Mouse (Mus musculus) cerebellum, adult 2 months (tissue): Measurements from ENCODE around the gene Phf11d. TPM values are rescaled to one million over a fixed set of nuclear protein-coding genes. Genes with fewer than 3 reads are reported as not detected.
A peak's percentile ranks its signal among the peaks of the same experiment; 100 is the strongest.
"Not testable (repeated sequence)": the region's sequence is repeated elsewhere in the genome, so short reads cannot be mapped to it uniquely, and the experiment has no call there.

Experiments used
- DNase-seq, 2 experiments: peaks; one replicate each; pipeline ENCODE4 v3.0.0; 2021
- H3K27ac ChIP-seq: fragments of 200-500 bp; 2 replicates; pipeline ENCODE4 v1.5.1; 2012; ENCODE audit warnings: low read length, control low read depth, inconsistent platforms; ENCODE audit not compliant: insufficient read depth
- H3K27me3 ChIP-seq: fragments of 200-500 bp; 2 replicates; pipeline ENCODE4 v1.6.1; 2012; ENCODE audit warnings: inconsistent platforms, mild to moderate bottlenecking, low read length, moderate library complexity; ENCODE audit not compliant: control insufficient read depth, insufficient read depth
- H3K4me1 ChIP-seq: fragments of 200-500 bp; 2 replicates; pipeline ENCODE4 v1.6.1; 2011; ENCODE audit warnings: low read length; ENCODE audit not compliant: control insufficient read depth, insufficient read depth
- H3K4me3 ChIP-seq: fragments of 200-500 bp; replicated peaks from 2 replicates; pipeline ENCODE3; 2011; ENCODE audit warnings: mild to moderate bottlenecking, low read depth, low read length, control low read depth; ENCODE audit not compliant: insufficient read depth
- CTCF ChIP-seq: fragments of 200-500 bp; IDR thresholded peaks from 2 replicates; pipeline ENCODE4 v1.5.1; 2011; ENCODE audit warnings: low read depth, mild to moderate bottlenecking, control low read depth, low read length, moderate library complexity, borderline replicate concordance; ENCODE audit not compliant: insufficient read depth
- POLR2A ChIP-seq: fragments of 200-500 bp; IDR thresholded peaks from 2 replicates; pipeline ENCODE4 v1.6.1; 2011; ENCODE audit warnings: low read length, control low read depth, borderline replicate concordance; ENCODE audit not compliant: insufficient read depth
- WGBS: fragments of 180-500 bp; shearing (Covaris S2); methylation state at CpG from one replicate; pipeline ENCODE4 v1.1.7; 2018; 5-methylcytosine and 5-hydroxymethylcytosine counted together
- polyA plus RNA-seq: library from polyadenylated mRNA; depleted of rRNA; stranded (reverse); fragments of >200 nt; gene quantifications from 2 replicates; pipeline ENCODE4 v1.2.3, GENCODE M21; 2012; rRNA removed

Phf11d gene
- polyA plus RNA-seq, 1 experiment: 0.95 TPM

DNA sequence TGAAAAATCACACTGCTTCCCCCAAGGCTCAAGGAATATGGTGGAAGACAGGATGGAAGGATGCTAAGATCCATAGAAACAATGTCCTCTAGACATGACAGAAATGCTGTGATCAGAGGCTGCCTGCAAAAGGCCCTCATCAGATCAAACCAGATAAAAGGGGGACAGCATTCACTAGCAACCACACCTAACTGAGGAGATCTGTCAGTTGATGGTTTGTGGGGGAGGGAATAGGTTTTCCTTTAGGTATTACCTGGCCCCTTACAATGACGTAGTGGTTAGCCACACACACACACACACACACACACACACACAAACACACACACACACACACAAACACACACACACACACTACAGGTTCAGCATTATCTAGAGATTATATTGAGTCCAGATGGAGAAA, 25.7 kb downstream of the Phf11d start:
- no peaks in the 10 kb centered on the region for H3K4me1 ChIP-seq
- TF ChIP-seq CTCF: no peak
- no peak for TF ChIP-seq POLR2A
- H3K27ac ChIP-seq: no peak overlapping the region
- no peak for DNase-seq
- WGBS: 93% methylated on average over 1 of the region's 1 CpGs
- H3K4me3 ChIP-seq: no peak overlapping the region
- H3K27me3 ChIP-seq: no peaks in the 10 kb centered on the region

- H3K27me3 ChIP-seq, H3K27ac ChIP-seq, DNase-seq, H3K4me3 ChIP-seq, H3K4me1 ChIP-seq: not testable (repeated sequence)
- whole genome bisulfite sequencing: 77% methylated on average over 3 of the region's 3 CpGs
These were observed 29.2 kb downstream of the Phf11d start for GRCm38 (mm10) chr14:59336056-59336455.

DNA sequence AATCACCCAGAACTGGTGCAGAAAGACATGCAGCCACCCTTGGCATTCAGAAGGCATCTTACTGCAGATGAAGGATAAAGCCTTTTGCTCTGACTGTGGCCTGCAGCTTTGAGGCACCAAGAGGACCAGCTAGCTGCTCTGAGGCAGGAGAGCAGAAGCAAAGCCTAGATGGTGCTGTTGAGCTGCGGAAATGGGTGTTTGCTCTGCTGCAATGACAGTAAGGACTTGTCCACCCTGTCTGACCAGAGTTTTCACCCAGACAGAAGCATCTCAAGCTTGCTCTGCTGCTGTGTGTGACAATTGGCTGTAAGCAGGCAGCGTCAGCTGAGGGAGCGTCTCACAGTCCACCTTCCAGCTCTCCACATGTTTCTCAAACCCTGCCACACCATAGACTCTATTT, 34.8 kb downstream of the Phf11d start:
- not testable (repeated sequence) for H3K4me1 ChIP-seq, H3K4me3 ChIP-seq, H3K27ac ChIP-seq, H3K27me3 ChIP-seq
- DNase-seq: peak; percentile 2 to 9
- WGBS: 68% methylated on average over 3 of the region's 3 CpGs

DNA sequence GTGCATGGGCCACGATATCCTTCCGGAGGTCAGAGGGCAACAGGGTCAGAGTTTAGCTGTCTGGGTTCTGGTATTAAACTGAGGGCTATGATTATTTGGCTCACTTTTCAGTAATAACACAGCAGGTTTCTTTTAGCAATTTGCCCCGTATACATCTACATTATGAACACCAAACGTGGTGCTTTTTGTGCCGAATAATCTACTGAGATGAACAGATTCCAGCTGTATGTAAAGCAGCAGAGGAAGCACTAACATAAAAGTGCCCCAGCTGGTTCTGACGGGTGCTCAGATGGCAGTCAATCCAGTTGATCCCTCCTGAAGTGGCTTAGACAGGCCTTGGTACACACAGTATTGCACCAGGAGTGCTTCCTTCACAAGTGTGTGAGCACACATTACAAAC, 45.3 kb downstream of the Phf11d start:
- H3K4me3 ChIP-seq, H3K27me3 ChIP-seq, DNase-seq, H3K27ac ChIP-seq, H3K4me1 ChIP-seq: not testable (repeated sequence)
- WGBS: 77% methylated on average over 6 of the region's 6 CpGs

- not testable (repeated sequence) for H3K27me3 ChIP-seq, H3K4me3 ChIP-seq, DNase-seq, H3K27ac ChIP-seq, H3K4me1 ChIP-seq
- 77% methylated on average over 3 of the region's 3 CpGs for WGBS
These were observed 46.2 kb downstream of the Phf11d start for GRCm38 (mm10) chr14:59319036-59319435.

Other genes with a start within 250 kb of the Phf11d start
- gene 1700129C05Rik, start 222.6 kb downstream of the Phf11d start, polyA plus RNA-seq: not detected in 2 replicates
- gene Gm5142, start 186.7 kb downstream of the Phf11d start, polyA plus RNA-seq: not detected in 2 replicates
- gene Rcbtb1, start 164.3 kb downstream of the Phf11d start, polyA plus RNA-seq: 51.1 and 54.4 TPM in 2 replicates
- gene Gm6904, start 105.3 kb downstream of the Phf11d start, polyA plus RNA-seq: not detected in 2 replicates
- not detected in 2 replicates for gene Phf11a, start 67.9 kb downstream of the Phf11d start, polyA plus RNA-seq
- 0.21 TPM in 1 of 2 replicates, not detected in the other for gene Phf11b, start 24.1 kb downstream of the Phf11d start, polyA plus RNA-seq
- gene Phf11c, start 29.9 kb upstream of the Phf11d start, polyA plus RNA-seq: 0.65 and 0.67 TPM in 2 replicates
- gene Setdb2, start 75.4 kb upstream of the Phf11d start, polyA plus RNA-seq: 5.6 and 6.1 TPM in 2 replicates
- gene Cab39l, start 75.5 kb upstream of the Phf11d start, polyA plus RNA-seq: 24.6 and 28.8 TPM in 2 replicates
- gene Cdadc1, start 232.5 kb upstream of the Phf11d start, polyA plus RNA-seq: 38.6 and 39.0 TPM in 2 replicates